Mouse (Mus musculus): ENCODE data around the gene Gm13083. TPM values are rescaled to one million over a fixed set of nuclear protein-coding genes. Genes with fewer than 3 reads are reported as not detected.
"Not testable (repeated sequence)": the region's sequence is repeated elsewhere in the genome, so short reads cannot be mapped to it uniquely, and the experiment has no call there.

The Gm13083 gene
- not detected in 2 replicates for polyA plus RNA-seq (2014; fragmentation: Nextera tagmentation; extraction: Ambion mirVana)

GRCm38 (mm10) chr4:143614703-143615102 lies at the start of gene Gm13083:
Gm13083 (plus strand) TSS chr4:143615003.
- not testable (repeated sequence) for H3K9me3 ChIP-seq (ENCODE audit: control insufficient read depth, low read length); H3K4me1 ChIP-seq (ENCODE audit: control insufficient read depth, insufficient read depth, low read length); H3K4me3 ChIP-seq (ENCODE audit: low read length); ATAC-seq (ENCODE audit: low FRiP score, low TSS enrichment); H3K36me3 ChIP-seq (ENCODE audit: control insufficient read depth, insufficient read depth, low read length); H3K9ac ChIP-seq (ENCODE audit: low read depth, low read length); H3K4me2 ChIP-seq (replicated peaks; ENCODE audit: low read depth, low read length); H3K27ac ChIP-seq (ENCODE audit: low read depth, low read length); H3K27me3 ChIP-seq (ENCODE audit: control insufficient read depth, insufficient read depth, low read length)

- H3K36me3 ChIP-seq (ENCODE audit: control insufficient read depth, insufficient read depth, low read length); H3K4me2 ChIP-seq (replicated peaks; ENCODE audit: low read depth, low read length); H3K9ac ChIP-seq (ENCODE audit: low read depth, low read length); H3K4me3 ChIP-seq (ENCODE audit: low read length); H3K27ac ChIP-seq (ENCODE audit: low read depth, low read length); ATAC-seq (ENCODE audit: low FRiP score, low TSS enrichment); H3K9me3 ChIP-seq (ENCODE audit: control insufficient read depth, low read length); H3K4me1 ChIP-seq (ENCODE audit: control insufficient read depth, insufficient read depth, low read length); H3K27me3 ChIP-seq (ENCODE audit: control insufficient read depth, insufficient read depth, low read length): not testable (repeated sequence)
- WGBS = 87% methylated on average over 9 of the region's 9 CpGs
These were observed 2.9 kb upstream of the Gm13083 start for GRCm38 (mm10) chr4:143611927-143612326.

GRCm38 (mm10) chr4:143618101-143618500 lies 3.3 kb downstream of the Gm13083 start:
- WGBS = 84% methylated on average over 4 of the region's 4 CpGs
- H3K4me2 ChIP-seq (replicated peaks; ENCODE audit: low read depth, low read length); H3K36me3 ChIP-seq (ENCODE audit: control insufficient read depth, insufficient read depth, low read length); H3K9me3 ChIP-seq (ENCODE audit: control insufficient read depth, low read length); H3K4me3 ChIP-seq (ENCODE audit: low read length); H3K27ac ChIP-seq (ENCODE audit: low read depth, low read length); H3K9ac ChIP-seq (ENCODE audit: low read depth, low read length); H3K27me3 ChIP-seq (ENCODE audit: control insufficient read depth, insufficient read depth, low read length); ATAC-seq (ENCODE audit: low FRiP score, low TSS enrichment); H3K4me1 ChIP-seq (ENCODE audit: control insufficient read depth, insufficient read depth, low read length): not testable (repeated sequence)

GRCm38 (mm10) chr4:143657146-143657545 lies 42.3 kb downstream of the Gm13083 start, which contains the start of gene Gm13088:
Gm13088 (minus strand) TSS chr4:143657246.
- H3K36me3 ChIP-seq (ENCODE audit: control insufficient read depth, insufficient read depth, low read length); H3K27ac ChIP-seq (ENCODE audit: low read depth, low read length); H3K4me2 ChIP-seq (replicated peaks; ENCODE audit: low read depth, low read length); H3K4me3 ChIP-seq (ENCODE audit: low read length); H3K9me3 ChIP-seq (ENCODE audit: control insufficient read depth, low read length); ATAC-seq (ENCODE audit: low FRiP score, low TSS enrichment); H3K9ac ChIP-seq (ENCODE audit: low read depth, low read length); H3K27me3 ChIP-seq (ENCODE audit: control insufficient read depth, insufficient read depth, low read length); H3K4me1 ChIP-seq (ENCODE audit: control insufficient read depth, insufficient read depth, low read length): not testable (repeated sequence)

Other genes starting within 250 kb of the Gm13083 start
- gene Pramel1, start 220.6 kb upstream of the Gm13083 start, polyA plus RNA-seq (2014; fragmentation: Nextera tagmentation; extraction: Ambion mirVana) = not detected in 2 replicates
- 7.5 and 17.7 TPM in 2 replicates for gene Pramef8, start 202.6 kb upstream of the Gm13083 start, polyA plus RNA-seq (2014; fragmentation: Nextera tagmentation; extraction: Ambion mirVana)
- not detected in 2 replicates for gene Oog4, start 164.7 kb upstream of the Gm13083 start, polyA plus RNA-seq (2014; fragmentation: Nextera tagmentation; extraction: Ambion mirVana)
- gene Gm13043, start 103.7 kb upstream of the Gm13083 start, polyA plus RNA-seq (2014; fragmentation: Nextera tagmentation; extraction: Ambion mirVana) = not detected in 2 replicates
- not detected in 2 replicates for gene Gm13040, start 79.0 kb upstream of the Gm13083 start, polyA plus RNA-seq (2014; fragmentation: Nextera tagmentation; extraction: Ambion mirVana)
- gene BC080695, start 63.3 kb upstream of the Gm13083 start, polyA plus RNA-seq (2014; fragmentation: Nextera tagmentation; extraction: Ambion mirVana) = not detected in 2 replicates
- gene Gm13057, start 63.3 kb upstream of the Gm13083 start, polyA plus RNA-seq (2014; fragmentation: Nextera tagmentation; extraction: Ambion mirVana) = not detected in 2 replicates
- not detected in 2 replicates for gene Gm13088, start 42.2 kb downstream of the Gm13083 start, polyA plus RNA-seq (2014; fragmentation: Nextera tagmentation; extraction: Ambion mirVana)
- gene Gm13089, start 87.7 kb downstream of the Gm13083 start, polyA plus RNA-seq (2014; fragmentation: Nextera tagmentation; extraction: Ambion mirVana) = not detected in 2 replicates
- not detected in 2 replicates for gene Gm13078, start 104.5 kb downstream of the Gm13083 start, polyA plus RNA-seq (2014; fragmentation: Nextera tagmentation; extraction: Ambion mirVana)
- not detected in 2 replicates for gene Gm13023, start 174.3 kb downstream of the Gm13083 start, polyA plus RNA-seq (2014; fragmentation: Nextera tagmentation; extraction: Ambion mirVana)
- gene Gm13084, start 201.1 kb downstream of the Gm13083 start, polyA plus RNA-seq (2014; fragmentation: Nextera tagmentation; extraction: Ambion mirVana) = not detected in 2 replicates
- gene Gm13103, start 231.5 kb downstream of the Gm13083 start, polyA plus RNA-seq (2014; fragmentation: Nextera tagmentation; extraction: Ambion mirVana) = not detected in 2 replicates

All from kidney, embryonic 14.5 days (tissue).